In genomic region chr2:17858326-17858725, GRCm38 (mm10) we compare ENCODE assay signal across 15 mouse cellular contexts.
DNase-seq lines count a peak whose midpoint lies in the region; ATAC-seq and TF ChIP-seq lines count a peak whose summit lies in the region.
"Had no signal": no experiment of that assay in that cellular context is flagged by ENCODE, and none has a peak within 500 bp of the region (broad histone marks: within the 10 kb centered on the region; RNA-seq: fewer than 3 reads in every experiment).

No protein-coding gene starts in this region.

- no peak overlapping the region for H3K4me3 ChIP-seq in lung, embryonic 14.5 days (ENCODE audit: low read depth, low read length)
- no peak overlapping the region for H3K4me3 ChIP-seq in lung, adult 2 months (replicated peaks; ENCODE audit: extremely low read depth, low read depth, low read length)
- H3K4me3 ChIP-seq in lung, embryonic 15.5 days, result no peak overlapping the region
- H3K4me3 ChIP-seq: embryonic facial prominence, embryonic 10.5 days had no signal

- no peak overlapping the region for H3K9ac ChIP-seq in lung, embryonic 14.5 days
- H3K9ac ChIP-seq in lung, embryonic 15.5 days, result no peak overlapping the region

- peak; percentile 45; the same call in 1 of the 2 replicates for ATAC-seq in lung, embryonic 14.5 days (ENCODE audit: insufficient read depth)
- peak; percentile 44; the same call in 1 of the 2 replicates for ATAC-seq in lung, embryonic 15.5 days (ENCODE audit: borderline replicate concordance, extremely low read depth, low FRiP score, low TSS enrichment)
- ATAC-seq: hindbrain, embryonic 16.5 days; midbrain, embryonic 16.5 days had no signal

- no peaks in the 10 kb centered on the region for H3K36me3 ChIP-seq in lung, embryonic 14.5 days (ENCODE audit: insufficient read depth)
- H3K36me3 ChIP-seq in lung, embryonic 15.5 days, result no peaks in the 10 kb centered on the region
- H3K36me3 ChIP-seq: embryonic facial prominence, embryonic 10.5 days had no signal

- peak; percentile 23 for DNase-seq in adrenal gland, adult 2 months
- no peak for DNase-seq in adrenal gland, postnatal 36 days
- DNase-seq in lung, embryonic 14.5 days, result peak; percentile 65
- DNase-seq in lung, adult 2 months, result no peak
- DNase-seq in layer of hippocampus, adult 18-20 months (ENCODE audit: low spot score in 2 of 2), result no peak
- no peak for DNase-seq in right cerebral cortex, postnatal 4 days
- no peak for DNase-seq in spleen, adult 18-20 months
- DNase-seq: adrenal gland, postnatal 14 days; cerebellum, adult 2 months; gastrocnemius, postnatal 10 days; left cerebral cortex, postnatal 4 days had no signal

- no peak for TF ChIP-seq POLR2A in lung, adult 2 months (IDR thresholded peaks at IDR 0.05; ENCODE audit: borderline replicate concordance, extremely low read depth, low read depth, low read length)

- H3K4me1 ChIP-seq in lung, embryonic 14.5 days (ENCODE audit: insufficient read depth), result peaks cover 14% of the 10 kb centered on the region; the same call in 1 of the 2 replicates
- H3K4me1 ChIP-seq in lung, adult 2 months (ENCODE audit: control insufficient read depth, insufficient read depth, low read length), result peaks cover 14% of the 10 kb centered on the region; the same call in 1 of the 2 replicates
- H3K4me1 ChIP-seq in lung, embryonic 15.5 days, result peaks cover 39% of the 10 kb centered on the region

- no peaks in the 10 kb centered on the region for H3K27me3 ChIP-seq in lung, embryonic 14.5 days (ENCODE audit: insufficient read depth, low read length)
- no peaks in the 10 kb centered on the region for H3K27me3 ChIP-seq in lung, embryonic 15.5 days

- H3K9me3 ChIP-seq in lung, embryonic 14.5 days (ENCODE audit: low read depth, low read length), result no peaks in the 10 kb centered on the region
- no peaks in the 10 kb centered on the region for H3K9me3 ChIP-seq in lung, embryonic 15.5 days
- H3K9me3 ChIP-seq: embryonic facial prominence, embryonic 10.5 days had no signal

- 35% methylated on average over 8 of the region's 8 CpGs for WGBS in lung, embryonic 14.5 days
- 37% methylated on average over 8 of the region's 8 CpGs for WGBS in lung, adult 2 months
- WGBS in lung, embryonic 15.5 days, result 31% methylated on average over 8 of the region's 8 CpGs

- H3K4me2 ChIP-seq in lung, embryonic 14.5 days, result no peak overlapping the region
- H3K4me2 ChIP-seq in lung, embryonic 15.5 days, result 0 out of 2 replicates have a peak overlapping the region, but pooled peaks have one; percentile 8

- peak overlapping the region; percentile 24; the same call in 1 of the 2 replicates for H3K27ac ChIP-seq in lung, embryonic 14.5 days (ENCODE audit: low read depth)
- peak overlapping the region; percentile 52 for H3K27ac ChIP-seq in lung, embryonic 15.5 days
- H3K27ac ChIP-seq: embryonic facial prominence, embryonic 10.5 days had no signal

- no peak for TF ChIP-seq CTCF in lung, embryonic 14.5 days (IDR thresholded peaks at IDR 0.05; ENCODE audit: low read depth)
- TF ChIP-seq CTCF in lung, adult 2 months (IDR thresholded peaks at IDR 0.05; ENCODE audit: insufficient read depth, low read length), result no peak

Comparison
In these comparisons a context has a peak if more than half of its experiments do, and no peak if none do; other contexts are left out.
1. DNase-seq: peak in adrenal gland, adult 2 months (single experiment) and lung, embryonic 14.5 days (single experiment); none in adrenal gland, postnatal 36 days (0 of 2), lung, adult 2 months (single experiment), layer of hippocampus, adult 18-20 months (0 of 2), right cerebral cortex, postnatal 4 days (single experiment) and spleen, adult 18-20 months (0 of 2).